Mouse (Mus musculus): ENCODE results near the gene Ddx46.

Gene Ddx46

DNA sequence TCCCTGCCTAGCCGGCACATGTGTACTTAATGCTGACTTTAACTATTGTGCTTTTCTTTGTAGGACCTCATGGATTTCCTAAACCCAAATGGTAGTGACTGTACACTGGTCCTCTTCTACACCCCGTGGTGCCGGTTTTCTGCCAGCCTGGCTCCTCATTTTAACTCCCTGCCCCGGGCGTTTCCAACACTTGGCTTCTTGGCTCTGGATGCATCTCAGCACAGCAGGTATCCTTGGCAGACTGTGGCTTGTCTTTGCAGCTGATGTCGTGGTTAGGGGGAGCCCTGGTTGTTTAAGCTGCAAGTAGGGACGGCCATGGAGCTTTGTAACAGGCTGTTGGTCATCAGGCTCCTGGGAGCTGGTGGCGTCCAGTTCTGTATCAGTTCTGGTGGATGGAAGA, 86.7 kb downstream of the Ddx46 start:
- no peak for DNase-seq (ENCODE audit: low spot score)

DNA sequence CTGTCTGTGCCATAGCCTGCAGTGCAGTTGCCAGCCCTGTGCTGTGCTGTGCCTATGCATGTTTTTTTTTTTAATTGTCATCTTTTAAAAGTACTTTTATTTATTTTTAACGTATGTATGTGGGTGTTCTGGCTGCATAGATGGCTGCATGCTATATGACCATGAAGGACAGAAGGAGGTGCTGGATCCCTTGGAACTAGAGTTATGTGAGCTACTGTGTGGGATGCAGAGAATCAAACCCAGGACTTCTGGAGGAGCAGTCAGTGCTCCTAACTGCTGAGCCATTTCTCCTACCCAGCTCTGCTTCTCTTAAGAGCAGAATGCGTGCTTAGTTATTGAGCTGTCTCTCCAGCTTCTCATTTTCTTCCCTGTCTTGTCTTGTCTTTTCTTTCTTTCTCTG, 87.2 kb downstream of the Ddx46 start:
- DNase-seq (ENCODE audit: low spot score), result no peak

DNA sequence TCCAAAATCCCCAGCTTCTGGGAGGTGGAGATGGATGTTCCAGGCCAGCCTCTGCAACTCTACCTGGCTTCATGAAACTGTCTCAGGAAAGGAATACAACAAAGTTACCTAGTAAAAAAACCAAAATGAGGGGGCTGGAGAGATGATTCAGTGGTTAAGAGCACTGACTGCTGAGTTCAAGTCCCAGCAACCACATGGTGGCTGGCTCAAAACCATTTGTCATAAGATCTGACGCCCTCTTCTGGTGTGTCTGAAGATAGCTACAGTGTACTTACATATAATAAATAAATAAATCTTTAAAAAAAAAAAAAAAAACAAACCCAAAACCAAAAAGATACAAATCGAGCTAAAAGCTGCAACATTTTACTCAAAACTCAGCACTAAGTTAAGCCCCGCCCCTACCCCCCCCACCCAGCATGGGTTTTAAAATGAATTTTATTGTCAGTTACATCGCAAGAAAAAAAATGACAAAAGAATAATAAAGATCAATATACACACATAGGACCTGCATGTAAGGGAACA, 91.8 kb downstream of the Ddx46 start:
- no peak for DNase-seq (ENCODE audit: low spot score)

DNA sequence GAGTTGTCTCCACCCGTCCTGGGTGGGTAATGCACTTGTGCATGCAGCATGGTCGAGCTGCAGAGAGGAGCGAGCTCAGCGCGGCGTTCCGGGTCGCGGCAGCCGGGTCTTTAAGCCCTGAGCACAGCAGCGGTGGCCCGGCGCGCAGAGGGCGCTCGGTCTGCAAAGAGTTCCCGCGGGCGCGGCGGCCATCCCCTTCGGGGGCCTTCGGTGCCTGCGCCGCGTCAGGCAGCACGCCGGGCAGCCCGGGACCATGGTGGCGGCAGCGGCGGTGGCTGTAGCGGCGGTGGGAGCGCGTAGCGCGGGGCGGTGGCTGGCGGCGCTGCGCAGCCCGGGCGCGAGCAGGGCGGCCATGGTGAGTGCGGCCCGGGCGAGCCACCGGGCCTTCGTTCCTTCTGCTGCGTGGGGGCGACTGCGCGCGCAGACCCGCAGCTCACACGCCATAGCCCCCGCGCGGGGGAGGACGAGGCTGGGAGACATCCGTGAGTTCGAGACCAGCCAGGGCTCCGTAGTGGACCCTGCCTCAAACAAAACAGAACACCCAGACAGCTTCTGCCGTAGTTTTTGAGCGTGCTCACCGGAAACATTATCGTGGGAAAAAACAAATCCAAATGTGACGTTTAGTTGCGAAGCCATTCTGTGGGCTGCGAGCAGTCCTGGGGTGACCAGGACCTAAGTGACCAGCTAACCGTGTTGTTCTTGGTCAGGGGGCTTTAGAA, 92.5 kb downstream of the Ddx46 start, which contains the start of gene Pcbd2:
TSS of gene Pcbd2 (plus strand) at position 249 of the 719 bp plus-strand sequence.
- DNase-seq (ENCODE audit: low spot score), result peak; percentile 89

DNA sequence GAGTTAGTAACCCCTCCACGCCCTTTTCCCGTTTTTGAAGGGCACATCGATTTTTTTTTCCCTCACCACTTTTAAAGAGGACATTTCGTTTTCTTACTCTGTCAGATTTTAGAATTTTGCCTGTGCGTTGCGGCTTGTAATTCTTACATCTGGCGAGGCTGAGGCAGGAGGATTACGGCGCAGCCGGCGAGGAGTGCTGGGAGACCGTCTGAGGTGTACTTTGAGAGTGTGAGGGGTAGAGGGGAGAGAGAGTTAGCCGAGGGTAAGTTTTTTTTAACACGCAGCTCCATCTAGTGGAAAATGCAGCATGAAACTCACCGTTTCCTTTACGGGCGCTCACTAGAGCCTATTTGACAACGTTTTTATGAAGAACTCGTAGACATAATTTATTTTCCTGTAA, 93.0 kb downstream of the Ddx46 start:
- DNase-seq (ENCODE audit: low spot score), result peak; percentile 50

DNA sequence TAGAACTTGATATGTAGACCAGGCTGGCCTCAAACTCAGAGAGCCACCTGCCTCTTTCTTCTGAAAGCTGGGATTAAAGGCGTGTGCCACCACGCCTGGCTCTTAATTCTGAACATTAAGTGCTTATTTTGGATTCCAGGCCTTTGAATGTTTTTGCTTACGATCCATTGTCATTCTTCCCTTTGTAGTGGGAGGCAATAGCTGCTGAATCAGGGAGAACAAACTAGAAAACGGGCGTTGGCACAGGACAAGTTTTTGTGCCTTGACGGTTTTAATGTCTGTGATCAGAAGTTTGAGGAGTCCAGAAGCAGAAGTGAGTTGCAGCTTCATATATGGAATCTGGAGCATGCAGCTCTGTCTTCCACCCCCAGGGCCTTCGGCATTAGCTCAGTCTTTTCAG, 95.9 kb downstream of the Ddx46 start:
- no peak for DNase-seq (ENCODE audit: low spot score)

All from urinary bladder, postnatal 25 days (tissue).